Mouse (Mus musculus) large intestine, adult 2 months (tissue): ENCODE data around the gene Napepld. TPM values are rescaled to one million over a fixed set of nuclear protein-coding genes. Genes with fewer than 3 reads are reported as not detected.
"Not testable (repeated sequence)": the region's sequence is repeated elsewhere in the genome, so short reads cannot be mapped to it uniquely, and the experiment has no call there.

Source experiments
- DNase-seq: peaks from one replicate; pipeline ENCODE4 v3.0.0-alpha.2; 2012; ENCODE audit warnings: low read depth, low spot score
- whole genome bisulfite sequencing: fragments of 180-500 bp; shearing (Covaris S2); methylation state at CpG from one replicate; pipeline ENCODE4 v1.1.7; 2018; 5-methylcytosine and 5-hydroxymethylcytosine counted together
- polyA plus RNA-seq: library from polyadenylated mRNA; depleted of rRNA; stranded (reverse); fragments of >200 nt; gene quantifications from 2 replicates; pipeline ENCODE4 v1.2.3, GENCODE M21; 2012

Napepld gene
- polyA plus RNA-seq, 1 experiment, result 2.8 TPM

GRCm38 (mm10) chr5:21712127-21712715 lies 11.0 kb upstream of the Napepld start:
- 64% methylated on average over 13 of the region's 13 CpGs for WGBS

GRCm38 (mm10) chr5:21708011-21708410 lies 6.8 kb upstream of the Napepld start:
- 88% methylated on average over 8 of the region's 8 CpGs for WGBS
- not testable (repeated sequence) for DNase-seq

More at GRCm38 (mm10) chr5:21712127-21712715, 11.0 kb upstream of the Napepld start:
- no peak for DNase-seq

GRCm38 (mm10) chr5:21706546-21706945 lies 5.3 kb upstream of the Napepld start:
- no peak for DNase-seq
- 94% methylated on average over 4 of the region's 4 CpGs for WGBS

- no peak for DNase-seq
- 84% methylated on average over 3 of the region's 3 CpGs for WGBS
These were observed 2.5 kb upstream of the Napepld start for GRCm38 (mm10) chr5:21703708-21704107.

GRCm38 (mm10) chr5:21702873-21703475 lies 1.8 kb upstream of the Napepld start:
- 37% methylated on average over 6 of the region's 6 CpGs for WGBS
- peak; percentile 33 for DNase-seq

- DNase-seq, result no peak
- WGBS, result 34% methylated on average over 2 of the region's 2 CpGs
These were observed 791 bp upstream of the Napepld start for GRCm38 (mm10) chr5:21702009-21702364.

GRCm38 (mm10) chr5:21700934-21701333 lies 262 bp downstream of the Napepld start:
- DNase-seq, result no peak

GRCm38 (mm10) chr5:21700272-21700821 lies 849 bp downstream of the Napepld start:
- DNase-seq, result no peak
- WGBS, result 10% methylated on average over 10 of the region's 10 CpGs

More at GRCm38 (mm10) chr5:21700934-21701333, 262 bp downstream of the Napepld start:
- under 1% methylated on average over 22 of the region's 22 CpGs for WGBS

GRCm38 (mm10) chr5:21699555-21699954 lies 1.6 kb downstream of the Napepld start:
- WGBS, result 69% methylated on average over 3 of the region's 3 CpGs
- not testable (repeated sequence) for DNase-seq

- WGBS, result 41% methylated on average over 3 of the region's 3 CpGs
- DNase-seq, result peak; percentile 57
These were observed 6.2 kb downstream of the Napepld start for GRCm38 (mm10) chr5:21694854-21695490.

- WGBS, result 29% methylated on average over 3 of the region's 3 CpGs
- DNase-seq, result no peak
These were observed 7.8 kb downstream of the Napepld start for GRCm38 (mm10) chr5:21693372-21693870.

- peak; percentile 27 for DNase-seq
- WGBS, result 51% methylated on average over 5 of the region's 5 CpGs
These were observed 9.0 kb downstream of the Napepld start for GRCm38 (mm10) chr5:21692230-21692629.

- no peak for DNase-seq
- WGBS, result 78% methylated on average over 4 of the region's 4 CpGs
These were observed 14.2 kb downstream of the Napepld start for GRCm38 (mm10) chr5:21687042-21687441.

- DNase-seq, result no peak
- 87% methylated on average over 10 of the region's 10 CpGs for WGBS
These were observed 16.2 kb downstream of the Napepld start for GRCm38 (mm10) chr5:21685001-21685400.

GRCm38 (mm10) chr5:21683811-21684210 lies 17.4 kb downstream of the Napepld start:
- WGBS, result 91% methylated on average over 9 of the region's 9 CpGs
- DNase-seq, result no peak

- WGBS, result 77% methylated on average over 5 of the region's 5 CpGs
- no peak for DNase-seq
These were observed 20.3 kb downstream of the Napepld start for GRCm38 (mm10) chr5:21680940-21681339.

GRCm38 (mm10) chr5:21680029-21680428 lies 21.2 kb downstream of the Napepld start:
- WGBS, result 84% methylated on average over 4 of the region's 4 CpGs
- no peak for DNase-seq

GRCm38 (mm10) chr5:21678363-21678762 lies 22.8 kb downstream of the Napepld start:
- no peak for DNase-seq
- 95% methylated on average over 9 of the region's 9 CpGs for WGBS

- DNase-seq, result no peak
- WGBS, result 92% methylated on average over 6 of the region's 6 CpGs
These were observed 23.3 kb downstream of the Napepld start for GRCm38 (mm10) chr5:21677939-21678338.

- no peak for DNase-seq
- WGBS, result 98% methylated on average over 23 of the region's 23 CpGs
These were observed 25.7 kb downstream of the Napepld start for GRCm38 (mm10) chr5:21675494-21675893.
